Mouse (Mus musculus): ENCODE data around the gene Ephx4. TPM values are rescaled to one million over a fixed set of nuclear protein-coding genes. Genes with fewer than 3 reads are reported as not detected.

Gene Ephx4
- polyA plus RNA-seq, 1 experiment: not detected

GRCm38 (mm10) chr5:107444251-107444650, 41.7 kb downstream of the Ephx4 start:
- 91% methylated on average over 4 of the region's 4 CpGs for WGBS
- no peak overlapping the region for H3K27ac ChIP-seq (ENCODE audit: insufficient read depth, low read depth, low read length)
- no peak overlapping the region for H3K4me3 ChIP-seq (ENCODE audit: insufficient read depth, low read depth, low read length)
- no peak for TF ChIP-seq CTCF (IDR thresholded peaks at IDR 0.05; ENCODE audit: insufficient read depth, low read depth, low read length)
- no peak for TF ChIP-seq POLR2A (IDR thresholded peaks at IDR 0.05; ENCODE audit: insufficient read depth, low read depth, low read length)
- peaks cover 2% of the 10 kb centered on the region; the same call in 1 of the 2 replicates for H3K4me1 ChIP-seq (ENCODE audit: control insufficient read depth, insufficient read depth, low read length)

DNA sequence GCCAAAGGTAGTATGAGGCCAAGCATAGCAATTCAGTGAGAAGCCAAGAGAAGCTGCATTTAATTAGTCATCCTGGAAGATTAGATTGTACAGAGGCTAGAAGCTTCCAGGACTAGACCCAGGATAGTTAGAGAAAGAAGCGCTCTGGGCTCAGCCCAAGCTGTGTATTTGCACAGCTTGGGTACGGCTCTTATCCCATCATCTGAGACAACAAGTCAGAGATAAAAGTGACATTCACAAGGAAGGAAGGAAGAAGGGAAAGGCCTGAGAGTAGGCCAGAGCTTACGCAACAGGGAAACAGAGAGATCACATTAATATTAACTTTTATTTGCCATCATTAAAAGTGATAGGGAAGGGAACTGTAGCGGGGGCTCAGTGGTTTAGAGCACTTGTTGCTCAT, 45.4 kb downstream of the Ephx4 start:
- H3K27ac ChIP-seq (ENCODE audit: insufficient read depth, low read depth, low read length): no peak overlapping the region
- H3K4me3 ChIP-seq (ENCODE audit: insufficient read depth, low read depth, low read length): no peak overlapping the region
- 94% methylated on average over 4 of the region's 4 CpGs for WGBS
- no peaks in the 10 kb centered on the region for H3K4me1 ChIP-seq (ENCODE audit: control insufficient read depth, insufficient read depth, low read length)
- TF ChIP-seq CTCF (IDR thresholded peaks at IDR 0.05; ENCODE audit: insufficient read depth, low read depth, low read length) (no peak), POLR2A (IDR thresholded peaks at IDR 0.05; ENCODE audit: insufficient read depth, low read depth, low read length) (no peak)

DNA sequence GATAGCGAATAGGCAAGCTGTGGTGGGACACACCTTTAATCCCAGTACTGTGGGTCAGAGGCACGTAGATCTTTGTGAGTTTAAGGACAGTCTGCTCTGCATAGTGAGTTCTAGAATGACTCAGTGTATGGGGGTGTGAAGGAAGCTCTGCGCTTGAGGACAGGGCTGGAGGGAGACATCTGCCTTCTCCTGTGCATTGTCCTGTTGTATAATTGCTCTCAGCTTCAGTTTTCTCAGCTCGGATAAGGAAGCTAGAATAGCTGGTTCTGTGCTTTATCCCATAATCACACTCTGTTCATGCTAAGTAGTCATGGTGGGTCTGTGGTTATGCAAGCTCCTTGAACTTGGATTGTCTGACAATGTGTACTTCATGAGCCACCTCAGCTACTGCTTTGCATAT, 46.2 kb downstream of the Ephx4 start:
- Histone ChIP-seq H3K4me3 (ENCODE audit: insufficient read depth, low read depth, low read length) (no peak overlapping the region), H3K4me1 (ENCODE audit: control insufficient read depth, insufficient read depth, low read length) (no peaks in the 10 kb centered on the region), H3K27ac (ENCODE audit: insufficient read depth, low read depth, low read length) (no peak overlapping the region)
- no peak for TF ChIP-seq POLR2A (IDR thresholded peaks at IDR 0.05; ENCODE audit: insufficient read depth, low read depth, low read length)
- TF ChIP-seq CTCF (IDR thresholded peaks at IDR 0.05; ENCODE audit: insufficient read depth, low read depth, low read length): no peak
- 59% methylated on average over 4 of the region's 4 CpGs for WGBS

GRCm38 (mm10) chr5:107449620-107450019, 47.1 kb downstream of the Ephx4 start:
- Histone ChIP-seq H3K4me1 (ENCODE audit: control insufficient read depth, insufficient read depth, low read length) (no peaks in the 10 kb centered on the region), H3K27ac (ENCODE audit: insufficient read depth, low read depth, low read length) (no peak overlapping the region), H3K4me3 (ENCODE audit: insufficient read depth, low read depth, low read length) (no peak overlapping the region)
- WGBS: 89% methylated on average over 5 of the region's 5 CpGs
- TF ChIP-seq POLR2A (IDR thresholded peaks at IDR 0.05; ENCODE audit: insufficient read depth, low read depth, low read length): no peak
- no peak for TF ChIP-seq CTCF (IDR thresholded peaks at IDR 0.05; ENCODE audit: insufficient read depth, low read depth, low read length)

DNA sequence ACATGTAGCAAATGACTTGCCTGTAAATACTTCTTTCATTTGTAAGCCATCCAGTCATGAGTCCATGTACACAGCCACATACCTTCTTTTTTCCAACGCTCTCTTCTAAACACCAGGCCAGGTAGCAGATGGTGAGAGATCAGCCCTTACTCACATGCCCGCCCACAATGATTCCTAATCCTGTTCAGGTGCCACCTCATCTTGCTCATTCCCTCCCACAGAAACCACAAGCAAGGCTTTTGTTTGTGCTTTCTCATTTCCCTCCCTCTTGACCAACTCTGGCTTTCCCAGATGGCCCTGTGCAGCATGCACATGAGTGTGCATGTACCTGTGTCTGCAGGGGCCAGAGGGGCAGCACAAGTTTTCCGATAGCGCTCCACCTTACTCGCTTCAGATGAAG, 47.8 kb downstream of the Ephx4 start:
- 93% methylated on average over 5 of the region's 5 CpGs for WGBS
- Histone ChIP-seq H3K4me3 (ENCODE audit: insufficient read depth, low read depth, low read length) (no peak overlapping the region), H3K4me1 (ENCODE audit: control insufficient read depth, insufficient read depth, low read length) (no peaks in the 10 kb centered on the region), H3K27ac (ENCODE audit: insufficient read depth, low read depth, low read length) (no peak overlapping the region)
- no peak for TF ChIP-seq POLR2A (IDR thresholded peaks at IDR 0.05; ENCODE audit: insufficient read depth, low read depth, low read length)
- no peak for TF ChIP-seq CTCF (IDR thresholded peaks at IDR 0.05; ENCODE audit: insufficient read depth, low read depth, low read length)

GRCm38 (mm10) chr5:107462147-107463076, 59.9 kb downstream of the Ephx4 start:
- Histone ChIP-seq H3K4me3 (ENCODE audit: insufficient read depth, low read depth, low read length) (no peak overlapping the region), H3K27ac (ENCODE audit: insufficient read depth, low read depth, low read length) (no peak overlapping the region), H3K4me1 (ENCODE audit: control insufficient read depth, insufficient read depth, low read length) (peaks cover 3% of the 10 kb centered on the region)
- WGBS: 97% methylated on average over 4 of the region's 4 CpGs
- TF ChIP-seq CTCF (IDR thresholded peaks at IDR 0.05; ENCODE audit: insufficient read depth, low read depth, low read length) (no peak), POLR2A (IDR thresholded peaks at IDR 0.05; ENCODE audit: insufficient read depth, low read depth, low read length) (no peak)

- no peak for TF ChIP-seq POLR2A (IDR thresholded peaks at IDR 0.05; ENCODE audit: insufficient read depth, low read depth, low read length)
- no peak for TF ChIP-seq CTCF (IDR thresholded peaks at IDR 0.05; ENCODE audit: insufficient read depth, low read depth, low read length)
- WGBS: 33% methylated on average over 5 of the region's 5 CpGs
- Histone ChIP-seq H3K4me3 (ENCODE audit: insufficient read depth, low read depth, low read length) (no peak overlapping the region), H3K27ac (ENCODE audit: insufficient read depth, low read depth, low read length) (no peak overlapping the region; the same call in 1 of the 2 replicates), H3K4me1 (ENCODE audit: control insufficient read depth, insufficient read depth, low read length) (peaks cover 3% of the 10 kb centered on the region)
These were observed 64.0 kb downstream of the Ephx4 start for GRCm38 (mm10) chr5:107466501-107466900.

GRCm38 (mm10) chr5:107467098-107467497, 64.6 kb downstream of the Ephx4 start:
- 66% methylated on average over 4 of the region's 4 CpGs for WGBS

DNA sequence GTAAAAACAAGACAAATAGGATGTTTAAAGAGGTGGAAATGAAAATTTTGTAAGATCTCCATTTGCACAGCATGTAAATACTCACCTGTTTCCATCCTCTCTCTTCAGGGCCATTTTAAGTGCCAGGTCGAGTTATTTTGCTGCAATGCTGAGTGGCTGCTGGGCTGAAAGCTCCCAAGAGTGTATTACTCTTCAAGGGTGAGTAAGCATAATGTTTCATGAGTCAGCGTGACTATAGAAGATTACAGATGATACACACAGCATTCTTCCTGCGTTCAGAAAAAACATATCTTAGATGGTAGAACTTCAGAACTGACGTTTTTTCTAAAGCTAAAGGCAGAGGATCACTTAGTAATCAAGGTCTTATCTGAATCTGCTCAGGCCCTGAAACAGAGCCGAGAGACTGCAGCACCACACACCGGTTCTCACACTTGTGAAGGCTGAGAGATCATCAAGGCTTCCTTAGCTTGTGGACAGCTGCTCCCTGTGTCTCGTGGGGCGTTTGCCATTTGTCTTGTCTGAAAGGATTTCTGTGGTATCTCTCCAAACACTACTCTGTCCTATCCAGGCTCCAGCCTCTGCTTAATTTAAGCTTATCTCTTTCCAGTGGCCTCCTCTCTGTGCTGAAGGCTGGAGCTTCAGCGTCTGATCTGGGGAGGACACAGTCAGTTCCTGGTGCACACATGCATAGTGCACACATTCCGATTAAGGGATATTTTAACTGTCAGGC, 68.2 kb downstream of the Ephx4 start:
- H3K4me1 ChIP-seq (ENCODE audit: control insufficient read depth, insufficient read depth, low read length): peaks cover 3% of the 10 kb centered on the region
- no peak overlapping the region for H3K27ac ChIP-seq (ENCODE audit: insufficient read depth, low read depth, low read length)
- TF ChIP-seq POLR2A (IDR thresholded peaks at IDR 0.05; ENCODE audit: insufficient read depth, low read depth, low read length) (no peak), CTCF (IDR thresholded peaks at IDR 0.05; ENCODE audit: insufficient read depth, low read depth, low read length) (no peak)
- WGBS: 89% methylated on average over 10 of the region's 10 CpGs
- H3K4me3 ChIP-seq (ENCODE audit: insufficient read depth, low read depth, low read length): no peak overlapping the region

More at GRCm38 (mm10) chr5:107467098-107467497, 64.6 kb downstream of the Ephx4 start:
- H3K27ac ChIP-seq (ENCODE audit: insufficient read depth, low read depth, low read length): no peak overlapping the region
- no peak overlapping the region for H3K4me3 ChIP-seq (ENCODE audit: insufficient read depth, low read depth, low read length)
- TF ChIP-seq POLR2A (IDR thresholded peaks at IDR 0.05; ENCODE audit: insufficient read depth, low read depth, low read length) (no peak), CTCF (IDR thresholded peaks at IDR 0.05; ENCODE audit: insufficient read depth, low read depth, low read length) (no peak)
- peaks cover 3% of the 10 kb centered on the region for H3K4me1 ChIP-seq (ENCODE audit: control insufficient read depth, insufficient read depth, low read length)

Other genes starting within 250 kb of the Ephx4 start
- not detected in 2 replicates for gene Tgfbr3, start 113.1 kb upstream of the Ephx4 start, polyA plus RNA-seq (2012; ENCODE audit: insufficient read depth, insufficient read length, low replicate concordance, missing spikeins)
- not detected in 2 replicates for gene Brdt, start 71.6 kb upstream of the Ephx4 start, polyA plus RNA-seq (2012; ENCODE audit: insufficient read depth, insufficient read length, low replicate concordance, missing spikeins)
- not detected in 2 replicates for gene Lpcat2b, start 28.8 kb downstream of the Ephx4 start, polyA plus RNA-seq (2012; ENCODE audit: insufficient read depth, insufficient read length, low replicate concordance, missing spikeins)
- not detected in 2 replicates for gene Btbd8, start 35.3 kb downstream of the Ephx4 start, polyA plus RNA-seq (2012; ENCODE audit: insufficient read depth, insufficient read length, low replicate concordance, missing spikeins)
- not detected in 2 replicates for gene Gm42669, start 104.9 kb downstream of the Ephx4 start, polyA plus RNA-seq (2012; ENCODE audit: insufficient read depth, insufficient read length, low replicate concordance, missing spikeins)
- gene 1700028K03Rik, start 132.0 kb downstream of the Ephx4 start, polyA plus RNA-seq (2012; ENCODE audit: insufficient read depth, insufficient read length, low replicate concordance, missing spikeins): not detected in 2 replicates
- not detected in 2 replicates for gene Rpap2, start 194.6 kb downstream of the Ephx4 start, polyA plus RNA-seq (2012; ENCODE audit: insufficient read depth, insufficient read length, low replicate concordance, missing spikeins)
- gene Glmn, start 195.2 kb downstream of the Ephx4 start, polyA plus RNA-seq (2012; ENCODE audit: insufficient read depth, insufficient read length, low replicate concordance, missing spikeins): not detected in 2 replicates

Measured in olfactory bulb, adult 2 months (tissue).